Mouse (Mus musculus): ENCODE results near the gene Nexmif. TPM values are rescaled to one million over a fixed set of nuclear protein-coding genes. Genes with fewer than 3 reads are reported as not detected.

Gene Nexmif
- total RNA-seq (2014; rRNA removed) (64.1 and 79.5 TPM in 2 replicates), polyA plus RNA-seq (2015; fragmentation: Nextera tagmentation; extraction: Ambion mirVana) (19.6 and 26.7 TPM in 2 replicates)

DNA sequence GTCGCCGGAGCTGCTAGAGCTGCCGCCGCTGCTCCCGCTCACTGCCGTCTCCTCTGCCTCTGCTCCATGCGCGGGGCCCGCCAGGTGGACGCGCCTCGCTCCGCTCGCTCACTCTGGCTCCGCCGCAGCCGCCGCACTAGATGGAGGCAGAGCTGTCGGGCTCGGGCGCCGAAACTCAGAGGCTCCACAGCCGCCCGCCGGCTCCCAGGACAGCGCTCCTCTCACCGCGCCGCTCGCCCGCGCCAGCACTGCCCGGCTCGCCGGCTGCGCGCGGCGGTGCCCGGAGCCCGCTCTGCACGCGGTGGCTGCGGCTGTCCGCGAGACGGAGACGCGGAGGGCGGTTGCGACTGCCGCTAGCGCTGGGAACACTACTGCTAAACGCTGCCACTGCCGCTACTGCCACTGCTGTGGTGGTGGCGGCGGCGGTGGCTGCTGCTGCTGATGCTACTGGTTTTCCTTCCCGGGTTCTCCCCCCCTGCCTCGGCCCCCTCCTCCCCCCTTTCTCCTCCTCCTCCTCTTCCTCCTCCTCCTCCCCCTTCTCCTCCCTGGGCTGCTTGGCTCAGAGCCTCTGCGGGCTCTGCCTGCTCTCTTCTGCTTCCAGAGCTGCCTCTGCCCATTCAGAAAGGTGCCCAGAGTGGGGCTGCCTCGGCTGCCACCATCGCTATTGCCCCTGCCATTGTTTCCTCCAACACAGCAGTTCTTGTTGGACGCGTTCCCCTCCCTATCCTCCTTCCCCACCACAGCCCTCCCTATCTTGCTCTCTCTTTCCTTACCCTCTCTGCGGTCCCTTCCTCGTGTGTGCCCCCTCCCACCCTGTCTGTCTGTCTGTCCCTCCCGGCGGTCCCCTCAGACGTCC is at the start of gene Nexmif:
Gene Nexmif, minus strand, starts transcription at position 450 of the 856 bp plus-strand sequence.
- Histone ChIP-seq H3K4me3 (ENCODE audit: low read depth, low read length) (peak within 1 kb of the TSS; percentile 58), H3K9ac (replicated peaks; ENCODE audit: low read length, poor library complexity, severe bottlenecking) (peak within 1 kb of the TSS; percentile 81), H3K27ac (ENCODE audit: low read depth, low read length) (peak within 1 kb of the TSS; percentile 94), H3K4me2 (ENCODE audit: low read depth, low read length, poor library complexity, severe bottlenecking) (peak within 1 kb of the TSS; percentile 48), H3K4me1 (ENCODE audit: insufficient read depth, low read length) (no peaks in the 10 kb centered on the region), H3K9me3 (ENCODE audit: low read length) (no peaks in the 10 kb centered on the region), H3K27me3 (ENCODE audit: insufficient read depth, low read length) (no peaks in the 10 kb centered on the region), H3K36me3 (ENCODE audit: insufficient read depth, low read length) (no peaks in the 10 kb centered on the region)
- 31% methylated on average over 31 of the region's 70 CpGs for WGBS
- no peak for TF ChIP-seq CTCF (IDR thresholded peaks at IDR 0.05)
- DNase-seq (ENCODE audit: low spot score) (peak; percentile 69), ATAC-seq (ENCODE audit: low FRiP score) (peak; percentile 82)

DNA sequence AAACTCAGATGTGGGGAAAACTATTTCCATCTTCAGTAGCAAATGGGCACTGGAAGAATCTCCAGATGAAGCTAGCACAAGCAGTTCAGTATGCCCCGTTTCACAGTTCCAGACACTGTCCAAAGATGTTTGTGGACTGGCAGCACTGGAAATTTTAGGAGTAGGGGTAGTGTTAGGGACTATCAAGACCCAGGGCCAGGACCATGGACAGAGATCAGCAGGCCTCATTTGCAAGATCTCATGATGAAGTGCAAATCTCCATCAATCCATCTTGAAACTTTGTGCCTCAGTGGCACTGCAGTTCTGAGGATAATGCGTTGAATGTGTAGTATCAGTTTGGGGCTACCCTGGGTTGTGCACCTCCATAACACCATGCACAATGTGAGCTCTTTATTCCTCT is 7.7 kb upstream of the Nexmif start:
- Histone ChIP-seq H3K27me3 (ENCODE audit: insufficient read depth, low read length) (no peaks in the 10 kb centered on the region), H3K4me1 (ENCODE audit: insufficient read depth, low read length) (no peaks in the 10 kb centered on the region), H3K9ac (replicated peaks; ENCODE audit: low read length, poor library complexity, severe bottlenecking) (no peak overlapping the region), H3K9me3 (ENCODE audit: low read length) (no peaks in the 10 kb centered on the region), H3K4me2 (ENCODE audit: low read depth, low read length, poor library complexity, severe bottlenecking) (no peak overlapping the region), H3K36me3 (ENCODE audit: insufficient read depth, low read length) (no peaks in the 10 kb centered on the region), H3K4me3 (ENCODE audit: low read depth, low read length) (no peak overlapping the region), H3K27ac (ENCODE audit: low read depth, low read length) (no peak overlapping the region)
- 78% methylated on average over 2 of the region's 2 CpGs for WGBS
- DNase-seq (ENCODE audit: low spot score) (no peak), ATAC-seq (ENCODE audit: low FRiP score) (no peak)
- no peak for TF ChIP-seq CTCF (IDR thresholded peaks at IDR 0.05)

DNA sequence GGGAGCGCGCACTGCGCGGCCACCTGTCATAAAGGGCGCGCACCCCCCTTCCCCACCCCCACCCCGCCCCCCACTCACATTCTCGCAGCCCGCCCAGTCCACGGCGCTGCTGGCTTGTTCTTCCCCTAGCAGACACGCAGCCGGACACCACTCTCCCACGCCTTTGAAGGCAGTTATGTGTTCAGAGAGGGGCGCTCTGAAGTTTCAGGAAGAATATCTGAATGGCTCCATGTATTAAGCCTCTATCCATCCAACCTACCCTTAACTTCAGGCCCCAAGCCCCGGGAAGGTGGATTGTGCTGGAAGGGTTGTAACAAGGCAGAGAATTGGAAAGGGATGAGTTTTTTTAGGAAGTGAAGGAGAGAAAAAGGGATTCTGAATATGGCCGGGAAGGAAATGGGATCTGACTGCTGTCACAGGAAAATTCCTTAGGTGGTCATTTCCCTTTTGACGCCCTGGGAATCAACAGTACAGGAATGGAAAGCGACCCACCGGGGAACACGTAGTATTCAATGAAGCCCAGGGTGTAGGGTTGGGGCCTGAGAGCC is 681 bp upstream of the Nexmif start:
- Histone ChIP-seq H3K27ac (ENCODE audit: low read depth, low read length) (peak overlapping the region; percentile 94), H3K4me1 (ENCODE audit: insufficient read depth, low read length) (no peaks in the 10 kb centered on the region), H3K9ac (replicated peaks; ENCODE audit: low read length, poor library complexity, severe bottlenecking) (peak overlapping the region; percentile 81), H3K27me3 (ENCODE audit: insufficient read depth, low read length) (no peaks in the 10 kb centered on the region), H3K36me3 (ENCODE audit: insufficient read depth, low read length) (no peaks in the 10 kb centered on the region), H3K4me2 (ENCODE audit: low read depth, low read length, poor library complexity, severe bottlenecking) (peak overlapping the region; percentile 48), H3K9me3 (ENCODE audit: low read length) (no peaks in the 10 kb centered on the region), H3K4me3 (ENCODE audit: low read depth, low read length) (peak overlapping the region; percentile 58)
- TF ChIP-seq CTCF (IDR thresholded peaks at IDR 0.05): no peak
- WGBS: 18% methylated on average over 21 of the region's 21 CpGs
- peak; percentile 65 for ATAC-seq (ENCODE audit: low FRiP score)
- peak; percentile 50 for DNase-seq (ENCODE audit: low spot score)

DNA sequence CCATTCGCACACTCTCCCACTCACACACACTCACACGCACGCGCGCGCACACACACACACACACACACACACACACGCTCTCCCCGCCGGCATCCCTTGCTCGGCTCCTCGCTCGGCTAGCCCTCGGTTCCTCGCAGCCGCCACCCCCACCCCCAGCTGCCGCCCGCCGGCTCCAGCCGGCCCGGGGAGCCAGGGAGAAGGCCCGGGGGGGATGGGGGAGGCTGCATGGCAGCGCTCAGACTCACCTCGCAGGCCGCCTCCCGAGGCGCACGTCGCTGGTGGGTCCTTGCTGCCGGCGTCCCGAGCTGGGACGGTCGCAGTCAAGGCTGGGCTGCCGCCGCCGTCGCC is 623 bp downstream of the Nexmif start:
- Histone ChIP-seq H3K4me2 (ENCODE audit: low read depth, low read length, poor library complexity, severe bottlenecking) (peak overlapping the region; percentile 48), H3K9ac (replicated peaks; ENCODE audit: low read length, poor library complexity, severe bottlenecking) (peak overlapping the region; percentile 81), H3K4me1 (ENCODE audit: insufficient read depth, low read length) (no peaks in the 10 kb centered on the region), H3K27ac (ENCODE audit: low read depth, low read length) (peak overlapping the region; percentile 94), H3K9me3 (ENCODE audit: low read length) (no peaks in the 10 kb centered on the region), H3K4me3 (ENCODE audit: low read depth, low read length) (peak overlapping the region; percentile 58), H3K36me3 (ENCODE audit: insufficient read depth, low read length) (no peaks in the 10 kb centered on the region), H3K27me3 (ENCODE audit: insufficient read depth, low read length) (no peaks in the 10 kb centered on the region)
- DNase-seq (ENCODE audit: low spot score) (peak; percentile 25), ATAC-seq (ENCODE audit: low FRiP score) (peak; percentile 82)
- TF ChIP-seq CTCF (IDR thresholded peaks at IDR 0.05): no peak
- WGBS: 20% methylated on average over 10 of the region's 37 CpGs

DNA sequence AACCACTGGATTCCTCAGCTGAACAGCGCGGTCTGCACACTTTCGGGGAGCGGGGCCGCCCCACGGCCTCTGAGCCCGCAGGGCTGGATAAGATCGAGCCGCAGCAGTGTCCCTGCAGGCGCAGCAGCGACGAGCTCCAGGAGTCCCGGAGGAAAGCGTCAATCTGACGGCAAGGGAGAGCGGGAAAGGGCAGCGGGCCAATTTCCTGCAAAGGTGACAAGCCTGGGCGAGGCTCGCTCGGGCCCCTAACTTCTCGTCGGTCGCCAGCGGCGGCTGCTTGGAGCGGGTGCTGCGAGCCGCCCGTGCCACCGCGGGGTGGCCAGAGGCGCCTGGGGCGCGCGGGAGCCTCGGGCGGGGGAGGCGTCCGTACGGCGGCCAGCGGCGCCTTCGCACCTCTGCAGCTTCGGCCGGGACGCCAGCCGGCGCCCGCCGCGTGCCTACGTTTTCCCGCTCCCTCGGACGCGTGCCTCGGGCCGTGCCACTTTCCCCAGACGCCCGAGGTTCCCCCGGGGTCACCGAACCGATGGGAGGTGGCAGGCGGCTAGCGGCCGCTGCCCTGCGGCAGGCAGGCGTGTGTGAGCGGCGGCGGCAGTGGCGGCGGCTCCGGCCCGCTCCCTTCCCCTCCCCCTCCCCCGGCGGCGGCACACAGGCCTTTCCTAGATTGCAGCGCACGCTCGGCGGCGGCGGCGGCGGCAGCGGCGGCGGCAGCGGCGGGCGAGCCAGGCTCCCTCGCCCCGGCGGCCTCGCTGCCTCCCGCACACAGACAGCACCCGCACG is 1.2 kb downstream of the Nexmif start:
- H3K4me2 ChIP-seq (ENCODE audit: low read depth, low read length, poor library complexity, severe bottlenecking): peak overlapping the region; percentile 48
- peak overlapping the region; percentile 94 for H3K27ac ChIP-seq (ENCODE audit: low read depth, low read length)
- peak overlapping the region; percentile 58 for H3K4me3 ChIP-seq (ENCODE audit: low read depth, low read length)
- H3K9me3 ChIP-seq (ENCODE audit: low read length): no peaks in the 10 kb centered on the region
- H3K9ac ChIP-seq (replicated peaks; ENCODE audit: low read length, poor library complexity, severe bottlenecking): peak overlapping the region; percentile 81
- H3K4me1 ChIP-seq (ENCODE audit: insufficient read depth, low read length): no peaks in the 10 kb centered on the region
- DNase-seq (ENCODE audit: low spot score) (peak; percentile 21), ATAC-seq (ENCODE audit: low FRiP score) (peak; percentile 54)
- no peaks in the 10 kb centered on the region for H3K36me3 ChIP-seq (ENCODE audit: insufficient read depth, low read length)
- H3K27me3 ChIP-seq (ENCODE audit: insufficient read depth, low read length): no peaks in the 10 kb centered on the region
- WGBS: 28% methylated on average over 57 of the region's 100 CpGs
- TF ChIP-seq CTCF (IDR thresholded peaks at IDR 0.05): no peak
